ENCODE assay signal across 24 mouse cellular contexts in the genomic region with DNA sequence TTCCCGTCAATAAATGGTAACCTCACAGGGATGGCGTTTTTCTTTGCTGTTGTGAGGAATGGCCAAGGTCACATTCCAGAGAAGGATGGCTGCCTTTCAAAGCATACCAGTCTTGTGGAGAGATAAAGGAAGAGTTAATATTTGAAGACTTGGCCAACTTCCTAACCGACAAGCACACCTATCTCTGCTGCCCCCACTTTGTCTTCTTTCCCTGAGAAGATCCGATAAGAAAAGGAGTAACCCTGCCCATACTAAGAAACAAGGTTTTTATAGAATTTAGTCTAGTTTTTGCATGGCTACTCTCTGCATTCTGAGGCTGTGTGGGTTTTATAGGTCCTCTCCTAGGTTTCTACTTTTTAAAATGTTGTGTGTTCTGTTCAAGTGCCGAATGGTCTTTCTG.
"Had no signal": no experiment of that assay in that cellular context is flagged by ENCODE, and none has a peak within 500 bp of the region (broad histone marks: within the 10 kb centered on the region; RNA-seq: fewer than 3 reads in every experiment).

No protein-coding gene starts in this region.

- H3K4me2 ChIP-seq: heart, embryonic 11.5 days; heart, embryonic 13.5 days; heart, embryonic 15.5 days; hindbrain, embryonic 13.5 days; hindbrain, embryonic 15.5 days; limb, embryonic 13.5 days; limb, embryonic 15.5 days; liver, embryonic 11.5 days had no signal

- H3K9me3 ChIP-seq: heart, embryonic 13.5 days; heart, embryonic 15.5 days; hindbrain, embryonic 13.5 days; hindbrain, embryonic 15.5 days; limb, embryonic 13.5 days; limb, embryonic 15.5 days had no signal

- H3K4me1 ChIP-seq: heart, embryonic 15.5 days; hindbrain, embryonic 13.5 days; hindbrain, embryonic 15.5 days; limb, embryonic 13.5 days; limb, embryonic 15.5 days had no signal

- H3K4me3 ChIP-seq: gastrocnemius, adult 2 months; heart, adult 2 months; heart, embryonic 13.5 days; heart, embryonic 15.5 days; hindbrain, embryonic 13.5 days; hindbrain, embryonic 15.5 days; limb, embryonic 13.5 days; limb, embryonic 15.5 days had no signal

- H3K36me3 ChIP-seq: heart, embryonic 13.5 days; heart, embryonic 15.5 days; hindbrain, embryonic 13.5 days; hindbrain, embryonic 15.5 days; limb, embryonic 13.5 days; limb, embryonic 15.5 days had no signal

- H3K27ac ChIP-seq: gastrocnemius, adult 2 months; heart, adult 2 months; heart, embryonic 13.5 days; heart, embryonic 15.5 days; hindbrain, embryonic 13.5 days; hindbrain, embryonic 15.5 days; hindbrain, postnatal 0 days; limb, embryonic 13.5 days; limb, embryonic 15.5 days had no signal

- ATAC-seq: hindbrain, postnatal 0 days; intestine, embryonic 16.5 days had no signal

- DNase-seq: gastrocnemius, adult 2 months; gastrocnemius, postnatal 10 days; gastrocnemius, postnatal 25 days; heart, adult 11 months; heart, adult 2 months; heart, postnatal 14 days; heart, postnatal 36 days; kidney, adult 11 months; kidney, adult 2 months; kidney, postnatal 10 days; kidney, postnatal 36 days; layer of hippocampus, adult 9-11 months; layer of hippocampus, postnatal 36 days; left cerebral cortex, postnatal 4 days had no signal

- H3K27me3 ChIP-seq: heart, embryonic 13.5 days; heart, embryonic 15.5 days; hindbrain, embryonic 13.5 days; hindbrain, embryonic 15.5 days; limb, embryonic 13.5 days; limb, embryonic 15.5 days had no signal

- H3K9ac ChIP-seq: heart, embryonic 13.5 days; heart, embryonic 15.5 days; hindbrain, embryonic 13.5 days; hindbrain, embryonic 15.5 days; limb, embryonic 13.5 days; limb, embryonic 15.5 days had no signal
